Mouse (Mus musculus) macrophage (primary cell): ENCODE measurements around the gene Lrrc4b. TPM values are rescaled to one million over a fixed set of nuclear protein-coding genes. Genes with fewer than 3 reads are reported as not detected.

Experiments used
- H3K27ac ChIP-seq: fragments of 350-480 bp; formaldehyde crosslinking; 2 replicates; pipeline ENCODE4 v1.9.0; 2021
- H3K36me3 ChIP-seq: fragments of 350-480 bp; formaldehyde crosslinking; 2 replicates; pipeline ENCODE4 v1.9.0; 2021; ENCODE audit errors: inconsistent target
- H3K4me3 ChIP-seq: fragments of 350-480 bp; formaldehyde crosslinking; 2 replicates; pipeline ENCODE4 v1.9.0; 2021; ENCODE audit errors: inconsistent target
- H3K79me2 ChIP-seq: fragments of 350-480 bp; formaldehyde crosslinking; 2 replicates; pipeline ENCODE4 v1.9.0; 2021; ENCODE audit errors: inconsistent target
- WGBS: methylation state at CpG from one replicate; pipeline ENCODE4 v1.1.7; 2026; ENCODE audit warnings: inconsistent platforms; ENCODE audit not compliant: missing documents; 5-methylcytosine and 5-hydroxymethylcytosine counted together
- polyA plus RNA-seq: library from polyadenylated mRNA; stranded (reverse); fragments of 250-400 nt; gene quantifications from 3 replicates; pipeline ENCODE4 v1.2.4, GENCODE M21; 2018; ENCODE audit warnings: inconsistent platforms
- total RNA-seq, 78 experiments: library from RNA; depleted of rRNA; stranded (reverse); fragments of 250-400 nt; gene quantifications; 1 replicate in 9 of 78; 2 replicates in 24 of 78; 3 replicates in 43 of 78; 4 replicates in 2 of 78; pipeline ENCODE4 v1.2.4; 2018; ENCODE audit warnings: inconsistent platforms in 56 of 78

Gene Lrrc4b
- not detected for total RNA-seq (2018; cell fraction: chromatin; rRNA removed)
- total RNA-seq (2018; cell fraction: cytosol; rRNA removed) = not detected
- not detected for total RNA-seq (2018; cell fraction: nucleus; rRNA removed)
- polyA plus RNA-seq = not detected in 3 replicates

GRCm38 (mm10) chr7:44428968-44429521 is at the start of gene Lrrc4b:
TSS of gene Lrrc4b (plus strand) at chr7:44429018.
- WGBS = 4% methylated on average over 20 of the region's 69 CpGs
- no peaks in the 10 kb centered on the region for H3K79me2 ChIP-seq
- H3K4me3 ChIP-seq = no peak within 1 kb of the TSS
- H3K27ac ChIP-seq = no peak within 1 kb of the TSS
- H3K36me3 ChIP-seq = no peaks in the 10 kb centered on the region

GRCm38 (mm10) chr7:44382541-44382940 is 46.3 kb upstream of the Lrrc4b start:
- Histone ChIP-seq H3K36me3 (no peaks in the 10 kb centered on the region), H3K4me3 (no peak overlapping the region), H3K79me2 (no peaks in the 10 kb centered on the region), H3K27ac (no peak overlapping the region)
- WGBS = 77% methylated on average over 12 of the region's 12 CpGs

- WGBS = under 1% methylated on average over 25 of the region's 33 CpGs
- no peaks in the 10 kb centered on the region for H3K79me2 ChIP-seq
- no peak within 1 kb of the TSS for H3K4me3 ChIP-seq
- no peaks in the 10 kb centered on the region for H3K36me3 ChIP-seq
- H3K27ac ChIP-seq = no peak within 1 kb of the TSS
Measured at GRCm38 (mm10) chr7:44383980-44384715, 44.7 kb upstream of the Lrrc4b start, which contains the start of gene Syt3. TSS of gene Syt3 (plus strand) at chr7:44384102.

- Histone ChIP-seq H3K4me3 (no peak overlapping the region), H3K27ac (no peak overlapping the region), H3K36me3 (no peaks in the 10 kb centered on the region), H3K79me2 (no peaks in the 10 kb centered on the region)
- WGBS = under 1% methylated on average over 16 of the region's 17 CpGs
Measured at GRCm38 (mm10) chr7:44384716-44385059, 44.1 kb upstream of the Lrrc4b start.

- Histone ChIP-seq H3K79me2 (no peaks in the 10 kb centered on the region), H3K27ac (no peak within 1 kb of the TSS), H3K36me3 (no peaks in the 10 kb centered on the region), H3K4me3 (no peak within 1 kb of the TSS)
- WGBS = 88% methylated on average over 12 of the region's 12 CpGs
Measured at GRCm38 (mm10) chr7:44385720-44386119, 43.1 kb upstream of the Lrrc4b start, which contains the start of gene 1700008O03Rik. TSS of gene 1700008O03Rik (minus strand) at chr7:44385820.

- no peak overlapping the region for H3K27ac ChIP-seq
- WGBS = 80% methylated on average over 4 of the region's 4 CpGs
- H3K79me2 ChIP-seq = no peaks in the 10 kb centered on the region
- no peaks in the 10 kb centered on the region for H3K36me3 ChIP-seq
- H3K4me3 ChIP-seq = no peak overlapping the region
Measured at GRCm38 (mm10) chr7:44391831-44392230, 37.0 kb upstream of the Lrrc4b start.

- no peaks in the 10 kb centered on the region for H3K79me2 ChIP-seq
- no peak overlapping the region for H3K4me3 ChIP-seq
- 88% methylated on average over 12 of the region's 14 CpGs for WGBS
Measured at GRCm38 (mm10) chr7:44392341-44392740, 36.5 kb upstream of the Lrrc4b start.

GRCm38 (mm10) chr7:44393284-44393683 is 35.5 kb upstream of the Lrrc4b start:
- no peaks in the 10 kb centered on the region for H3K79me2 ChIP-seq
- 96% methylated on average over 17 of the region's 17 CpGs for WGBS
- H3K27ac ChIP-seq = no peak overlapping the region
- no peaks in the 10 kb centered on the region for H3K36me3 ChIP-seq
- no peak overlapping the region for H3K4me3 ChIP-seq

More at GRCm38 (mm10) chr7:44392341-44392740, 36.5 kb upstream of the Lrrc4b start:
- Histone ChIP-seq H3K27ac (no peak overlapping the region), H3K36me3 (no peaks in the 10 kb centered on the region)

- WGBS = 18% methylated on average over 3 of the region's 3 CpGs
- H3K4me3 ChIP-seq = no peak overlapping the region
- no peaks in the 10 kb centered on the region for H3K36me3 ChIP-seq
- H3K27ac ChIP-seq = no peak overlapping the region
- no peaks in the 10 kb centered on the region for H3K79me2 ChIP-seq
Measured at GRCm38 (mm10) chr7:44398570-44398969, 30.2 kb upstream of the Lrrc4b start.

GRCm38 (mm10) chr7:44401673-44402072 is 27.1 kb upstream of the Lrrc4b start:
- Histone ChIP-seq H3K4me3 (no peak overlapping the region), H3K27ac (no peak overlapping the region), H3K36me3 (no peaks in the 10 kb centered on the region), H3K79me2 (no peaks in the 10 kb centered on the region)
- 18% methylated on average over 6 of the region's 6 CpGs for WGBS

- no peak overlapping the region for H3K27ac ChIP-seq
Measured at GRCm38 (mm10) chr7:44405346-44406014, 23.3 kb upstream of the Lrrc4b start.

GRCm38 (mm10) chr7:44406015-44406355 is 22.8 kb upstream of the Lrrc4b start:
- Histone ChIP-seq H3K79me2 (no peaks in the 10 kb centered on the region), H3K27ac (no peak overlapping the region), H3K4me3 (no peak overlapping the region), H3K36me3 (no peaks in the 10 kb centered on the region)
- 6% methylated on average over 5 of the region's 5 CpGs for WGBS

More at GRCm38 (mm10) chr7:44405346-44406014, 23.3 kb upstream of the Lrrc4b start:
- H3K4me3 ChIP-seq = peak overlapping the region; percentile 2; the same call in 1 of the 2 replicates
- no peaks in the 10 kb centered on the region for H3K36me3 ChIP-seq
- 3% methylated on average over 27 of the region's 27 CpGs for WGBS
- no peaks in the 10 kb centered on the region for H3K79me2 ChIP-seq

- WGBS = 88% methylated on average over 4 of the region's 4 CpGs
- no peak overlapping the region for H3K4me3 ChIP-seq
- H3K27ac ChIP-seq = no peak overlapping the region
- no peaks in the 10 kb centered on the region for H3K36me3 ChIP-seq
- H3K79me2 ChIP-seq = no peaks in the 10 kb centered on the region
Measured at GRCm38 (mm10) chr7:44411144-44411543, 17.7 kb upstream of the Lrrc4b start.

GRCm38 (mm10) chr7:44413307-44413706 is 15.5 kb upstream of the Lrrc4b start:
- Histone ChIP-seq H3K36me3 (no peaks in the 10 kb centered on the region), H3K27ac (no peak overlapping the region), H3K4me3 (no peak overlapping the region), H3K79me2 (no peaks in the 10 kb centered on the region)
- 83% methylated on average over 6 of the region's 6 CpGs for WGBS

- Histone ChIP-seq H3K79me2 (no peaks in the 10 kb centered on the region), H3K27ac (no peak overlapping the region), H3K4me3 (no peak overlapping the region), H3K36me3 (no peaks in the 10 kb centered on the region)
- 44% methylated on average over 8 of the region's 8 CpGs for whole genome bisulfite sequencing
Measured at GRCm38 (mm10) chr7:44427666-44428065, 1.2 kb upstream of the Lrrc4b start.
